Mouse (Mus musculus) naive thymus-derived CD4-positive, alpha-beta T cell, adult 5 months (primary cell): ENCODE results near the gene Gm13762. TPM values are rescaled to one million over a fixed set of nuclear protein-coding genes. Genes with fewer than 3 reads are reported as not detected.

Source experiments
- polyA plus RNA-seq: library from polyadenylated mRNA; unstranded; fragments of 100-300 nt; shearing (Covaris generic); gene quantifications from one replicate; pipeline ENCODE4 v1.2.1, GENCODE M21; 2017

Gene Gm13762
- polyA plus RNA-seq, result not detected

GRCm38 (mm10) chr2:88980181-88980580 lies at the start of gene Gm13762:
Gm13762 (minus strand) TSS chr2:88980281.

GRCm38 (mm10) chr2:89018240-89018639 lies 38.2 kb upstream of the Gm13762 start, which contains the start of gene Olfr1216:
Olfr1216 (minus strand) TSS chr2:89018340.

GRCm38 (mm10) chr2:89006873-89007272 lies 26.8 kb upstream of the Gm13762 start, which contains the start of gene Olfr1215:
Olfr1215 (minus strand) TSS chr2:89006973.

GRCm38 (mm10) chr2:88992553-88992952 lies 12.5 kb upstream of the Gm13762 start, which contains the start of gene Olfr1214:
Olfr1214 (minus strand) TSS chr2:88992653.

GRCm38 (mm10) chr2:88953669-88954068 lies 26.4 kb downstream of the Gm13762 start, which contains the start of gene Olfr1212:
Olfr1212 (plus strand) TSS chr2:88953969.

GRCm38 (mm10) chr2:88938011-88938410 lies 42.1 kb downstream of the Gm13762 start, which contains the start of gene Olfr1211:
Olfr1211 (minus strand) TSS chr2:88938111.

Other genes with a start within 250 kb of the Gm13762 start
- not detected for gene Olfr1197, start 247.9 kb downstream of the Gm13762 start, polyA plus RNA-seq
- not detected for gene Olfr1198, start 228.9 kb downstream of the Gm13762 start, polyA plus RNA-seq
- not detected for gene Olfr1199, start 219.8 kb downstream of the Gm13762 start, polyA plus RNA-seq
- gene Olfr1200, start 209.8 kb downstream of the Gm13762 start, polyA plus RNA-seq, result not detected
- gene Olfr1201, start 187.2 kb downstream of the Gm13762 start, polyA plus RNA-seq, result not detected
- not detected for gene Olfr1202, start 165.8 kb downstream of the Gm13762 start, polyA plus RNA-seq
- 0.05 TPM for gene Olfr1205, start 150.5 kb downstream of the Gm13762 start, polyA plus RNA-seq
- gene Olfr1204, start 131.0 kb downstream of the Gm13762 start, polyA plus RNA-seq, result not detected
- gene Olfr1206, start 117.0 kb downstream of the Gm13762 start, polyA plus RNA-seq, result not detected
- 0.12 TPM for gene Olfr1208, start 78.0 kb downstream of the Gm13762 start, polyA plus RNA-seq
- not detected for gene Olfr1209, start 65.1 kb downstream of the Gm13762 start, polyA plus RNA-seq
- not detected for gene Olfr1211, start 42.2 kb downstream of the Gm13762 start, polyA plus RNA-seq
- gene Olfr1212, start 26.3 kb downstream of the Gm13762 start, polyA plus RNA-seq, result not detected
- gene Olfr1214, start 12.4 kb upstream of the Gm13762 start, polyA plus RNA-seq, result not detected
- 0.17 TPM for gene Olfr1215, start 26.7 kb upstream of the Gm13762 start, polyA plus RNA-seq
- not detected for gene Olfr1216, start 38.1 kb upstream of the Gm13762 start, polyA plus RNA-seq
- 0.21 TPM for gene Olfr1217, start 51.8 kb upstream of the Gm13762 start, polyA plus RNA-seq
- gene Olfr1218, start 80.9 kb upstream of the Gm13762 start, polyA plus RNA-seq, result not detected
- gene Olfr1219, start 103.2 kb upstream of the Gm13762 start, polyA plus RNA-seq, result not detected
- gene Olfr1220, start 126.6 kb upstream of the Gm13762 start, polyA plus RNA-seq, result 0.30 TPM
- not detected for gene Olfr1221, start 137.0 kb upstream of the Gm13762 start, polyA plus RNA-seq
- gene Olfr1222, start 152.8 kb upstream of the Gm13762 start, polyA plus RNA-seq, result not detected
- not detected for gene Olfr1223, start 171.3 kb upstream of the Gm13762 start, polyA plus RNA-seq
- not detected for gene Olfr1224-ps1, start 183.8 kb upstream of the Gm13762 start, polyA plus RNA-seq
- not detected for gene Olfr1225, start 194.4 kb upstream of the Gm13762 start, polyA plus RNA-seq
- not detected for gene Olfr1226, start 219.8 kb upstream of the Gm13762 start, polyA plus RNA-seq